Mouse (Mus musculus) liver, embryonic 14.5 days (tissue): ENCODE measurements around the gene Reep3.

Source experiments
- CTCF ChIP-seq: IDR thresholded peaks from 2 replicates; pipeline ENCODE4 v1.5.1; 2016; ENCODE audit warnings: antibody characterized with exemption, low read depth, control low read depth
- EP300 ChIP-seq: IDR thresholded peaks from 2 replicates; pipeline ENCODE4 v1.6.1; 2016; ENCODE audit warnings: antibody characterized with exemption, low read depth

- TF ChIP-seq CTCF (no peak), EP300 (no peak)
Observed at GRCm38 (mm10) chr10:67071884-67072283, 24.9 kb downstream of the Reep3 start.
